Mouse (Mus musculus) limb, embryonic 12.5 days (tissue): Measurements from ENCODE around the gene Fgfr2. TPM values are rescaled to one million over a fixed set of nuclear protein-coding genes. Genes with fewer than 3 reads are reported as not detected.
A peak's percentile ranks its signal among the peaks of the same experiment; 100 is the strongest.

Experiments
- ATAC-seq: fragments of 200-750 bp; cut with Nextera tagmentation; 2 replicates; pipeline ENCODE4 v1.8.0; 2017; ENCODE audit warnings: low read depth, moderate TSS enrichment; ENCODE audit not compliant: insufficient number of reproducible peaks, insufficient read depth, low FRiP score, low TSS enrichment
- H3K27ac ChIP-seq: fragments of 300-500 bp; sonication (generic); 2 replicates; pipeline ENCODE4 v1.5.1; 2016; ENCODE audit warnings: mild to moderate bottlenecking, moderate library complexity
- H3K27me3 ChIP-seq: fragments of 300-500 bp; sonication (generic); 2 replicates; pipeline ENCODE4 v1.6.1; 2016; ENCODE audit warnings: mild to moderate bottlenecking, moderate library complexity
- H3K36me3 ChIP-seq: fragments of 300-500 bp; sonication (generic); 2 replicates; pipeline ENCODE4 v1.6.1; 2016; ENCODE audit warnings: mild to moderate bottlenecking, moderate library complexity
- H3K4me1 ChIP-seq: fragments of 300-500 bp; sonication (generic); replicated peaks from 2 replicates; pipeline ENCODE4 v1.6.1; 2016
- H3K4me2 ChIP-seq: fragments of 300-500 bp; sonication (generic); 2 replicates; pipeline ENCODE4 v1.6.1; 2016; ENCODE audit warnings: mild to moderate bottlenecking, moderate library complexity
- H3K4me3 ChIP-seq: fragments of 300-500 bp; sonication (generic); replicated peaks from 2 replicates; pipeline ENCODE4 v1.5.1; 2016; ENCODE audit warnings: mild to moderate bottlenecking
- H3K9ac ChIP-seq: fragments of 300-500 bp; sonication (generic); replicated peaks from 2 replicates; pipeline ENCODE4 v1.6.1; 2016; ENCODE audit warnings: mild to moderate bottlenecking, moderate library complexity
- H3K9me3 ChIP-seq: fragments of 300-500 bp; sonication (generic); 2 replicates; pipeline ENCODE4 v1.6.1; 2016; ENCODE audit warnings: mild to moderate bottlenecking, moderate library complexity
- WGBS: fragments of 180-500 bp; shearing (Covaris S2); methylation state at CpG from one replicate; pipeline ENCODE4 v1.1.7; 2016; 5-methylcytosine and 5-hydroxymethylcytosine counted together
- polyA plus RNA-seq: library from polyadenylated mRNA; unstranded; fragments of >200 nt; fragmentation: Nextera tagmentation; extraction: Ambion mirVana; gene quantifications from 2 replicates; pipeline ENCODE4 v1.2.1, GENCODE M21; 2016

Fgfr2 gene
- polyA plus RNA-seq, 1 experiment from 2014 or later: 112 TPM

GRCm38 (mm10) chr7:130262528-130263232 lies 2860.5 kb downstream of the Fgfr2 start:
- Histone ChIP-seq H3K9me3 (no peaks in the 10 kb centered on the region), H3K27ac (peak overlapping the region; percentile 96), H3K4me3 (peak overlapping the region; percentile 85), H3K9ac (peak overlapping the region; percentile 95), H3K4me2 (peak overlapping the region; percentile 75), H3K27me3 (peaks cover 16% of the 10 kb centered on the region), H3K4me1 (peaks cover 74% of the 10 kb centered on the region), H3K36me3 (peaks cover 21% of the 10 kb centered on the region)
- no peak for ATAC-seq
- 22% methylated on average over 17 of the region's 17 CpGs for WGBS

- Histone ChIP-seq H3K4me1 (peaks cover 81% of the 10 kb centered on the region), H3K4me3 (peak overlapping the region; percentile 85), H3K9me3 (no peaks in the 10 kb centered on the region), H3K27ac (peak overlapping the region; percentile 78; the same call in 1 of the 2 replicates), H3K36me3 (peaks cover 26% of the 10 kb centered on the region), H3K4me2 (peak overlapping the region; percentile 75), H3K27me3 (peaks cover 16% of the 10 kb centered on the region), H3K9ac (peak overlapping the region; percentile 95)
- WGBS: 27% methylated on average over 17 of the region's 17 CpGs
- no peak for ATAC-seq
Measured at GRCm38 (mm10) chr7:130261684-130262527, 2861.2 kb downstream of the Fgfr2 start.

GRCm38 (mm10) chr7:130260905-130261683 lies 2862.1 kb downstream of the Fgfr2 start:
- Histone ChIP-seq H3K9ac (peak overlapping the region; percentile 95; the same call in 1 of the 2 replicates), H3K4me1 (peaks cover 82% of the 10 kb centered on the region), H3K4me2 (peak overlapping the region; percentile 75), H3K4me3 (peak overlapping the region; percentile 85), H3K9me3 (no peaks in the 10 kb centered on the region), H3K27ac (peak overlapping the region; percentile 78; the same call in 1 of the 2 replicates), H3K27me3 (peaks cover 16% of the 10 kb centered on the region), H3K36me3 (peaks cover 31% of the 10 kb centered on the region)
- ATAC-seq: no peak
- WGBS: 74% methylated on average over 20 of the region's 20 CpGs

- Histone ChIP-seq H3K9me3 (no peaks in the 10 kb centered on the region), H3K9ac (peak overlapping the region; percentile 47; the same call in 1 of the 2 replicates), H3K4me3 (peak overlapping the region; percentile 85), H3K27ac (peak overlapping the region; percentile 78), H3K4me1 (peaks cover 91% of the 10 kb centered on the region), H3K4me2 (peak overlapping the region; percentile 75), H3K27me3 (peaks cover 16% of the 10 kb centered on the region), H3K36me3 (peaks cover 38% of the 10 kb centered on the region)
- 5% methylated on average over 5 of the region's 5 CpGs for WGBS
- no peak for ATAC-seq
Measured at GRCm38 (mm10) chr7:130260060-130260459, 2863.1 kb downstream of the Fgfr2 start.

- 27% methylated on average over 9 of the region's 9 CpGs for WGBS
- ATAC-seq: no peak
- Histone ChIP-seq H3K27ac (peak overlapping the region; percentile 78), H3K9ac (0 out of 2 replicates have a peak overlapping the region, but pooled peaks have one; percentile 32), H3K9me3 (no peaks in the 10 kb centered on the region), H3K4me2 (peak overlapping the region; percentile 75), H3K4me3 (peak overlapping the region; percentile 85), H3K36me3 (peaks cover 38% of the 10 kb centered on the region), H3K4me1 (peaks cover 92% of the 10 kb centered on the region), H3K27me3 (peaks cover 16% of the 10 kb centered on the region)
Measured at GRCm38 (mm10) chr7:130258704-130259295, 2864.3 kb downstream of the Fgfr2 start.

GRCm38 (mm10) chr7:130257991-130258703 lies 2865.0 kb downstream of the Fgfr2 start:
- H3K36me3 ChIP-seq: peaks cover 42% of the 10 kb centered on the region
- H3K4me1 ChIP-seq: peaks cover 92% of the 10 kb centered on the region
- peaks cover 11% of the 10 kb centered on the region for H3K27me3 ChIP-seq
- H3K9ac ChIP-seq: 0 out of 2 replicates have a peak overlapping the region, but pooled peaks have one; percentile 32
- H3K4me3 ChIP-seq: peak overlapping the region; percentile 85
- peak overlapping the region; percentile 78 for H3K27ac ChIP-seq
- peak overlapping the region; percentile 75 for H3K4me2 ChIP-seq
- ATAC-seq: 0 out of 2 replicates have a peak, but pooled peaks have one; percentile 32
- 16% methylated on average over 8 of the region's 8 CpGs for WGBS
- H3K9me3 ChIP-seq: no peaks in the 10 kb centered on the region

GRCm38 (mm10) chr7:130253264-130253663 lies 2869.9 kb downstream of the Fgfr2 start:
- Histone ChIP-seq H3K4me3 (no peak overlapping the region), H3K27ac (no peak overlapping the region), H3K36me3 (peaks cover 31% of the 10 kb centered on the region), H3K4me1 (peaks cover 91% of the 10 kb centered on the region), H3K9ac (no peak overlapping the region), H3K4me2 (no peak overlapping the region), H3K9me3 (no peaks in the 10 kb centered on the region), H3K27me3 (no peaks in the 10 kb centered on the region)
- WGBS: 33% methylated on average over 4 of the region's 4 CpGs
- no peak for ATAC-seq

GRCm38 (mm10) chr7:130251936-130252523 lies 2871.1 kb downstream of the Fgfr2 start:
- Histone ChIP-seq H3K9ac (no peak overlapping the region), H3K4me2 (0 out of 2 replicates have a peak overlapping the region, but pooled peaks have one; percentile 15)

GRCm38 (mm10) chr7:130250994-130251393 lies 2872.2 kb downstream of the Fgfr2 start:
- 0 out of 2 replicates have a peak overlapping the region, but pooled peaks have one; percentile 2 for H3K4me2 ChIP-seq

More at GRCm38 (mm10) chr7:130251936-130252523, 2871.1 kb downstream of the Fgfr2 start:
- peak overlapping the region; percentile 47; the same call in 1 of the 2 replicates for H3K27ac ChIP-seq
- peaks cover 27% of the 10 kb centered on the region for H3K36me3 ChIP-seq
- H3K4me3 ChIP-seq: no peak overlapping the region
- peaks cover 89% of the 10 kb centered on the region for H3K4me1 ChIP-seq
- 50% methylated on average over 3 of the region's 3 CpGs for WGBS
- H3K9me3 ChIP-seq: no peaks in the 10 kb centered on the region
- no peak for ATAC-seq
- H3K27me3 ChIP-seq: no peaks in the 10 kb centered on the region

More at GRCm38 (mm10) chr7:130250994-130251393, 2872.2 kb downstream of the Fgfr2 start:
- no peak overlapping the region for H3K9ac ChIP-seq
- no peaks in the 10 kb centered on the region for H3K9me3 ChIP-seq
- no peak overlapping the region for H3K27ac ChIP-seq
- no peak for ATAC-seq
- 56% methylated on average over 4 of the region's 4 CpGs for WGBS
- H3K36me3 ChIP-seq: peaks cover 19% of the 10 kb centered on the region
- no peaks in the 10 kb centered on the region for H3K27me3 ChIP-seq
- peaks cover 88% of the 10 kb centered on the region for H3K4me1 ChIP-seq
- H3K4me3 ChIP-seq: no peak overlapping the region
